Mouse (Mus musculus): ENCODE measurements at regions not wholly inside any gene's neighbourhood (a gene's known extent, or its start where the extent isn't known, plus 50 kb on each side); places are given as distances from the start of the nearest gene placed in this dataset.

- no peaks in the 10 kb centered on the region for H3K9me3 ChIP-seq (ENCODE audit: control insufficient read depth)
- peaks cover 11% of the 10 kb centered on the region; the same call in 1 of the 2 replicates for H3K27me3 ChIP-seq (replicated peaks; ENCODE audit: control insufficient read depth, insufficient read depth, low read length)
- no peak for TF ChIP-seq CTCF (IDR thresholded peaks at IDR 0.05; ENCODE audit: low read depth)
- no peak overlapping the region for H3K9ac ChIP-seq (ENCODE audit: low read depth, low read length)
- ATAC-seq, result no peak
- no peak overlapping the region for H3K4me2 ChIP-seq (replicated peaks; ENCODE audit: low read depth)
- no peaks in the 10 kb centered on the region for H3K4me1 ChIP-seq (replicated peaks; ENCODE audit: control insufficient read depth, insufficient read depth, low read length)
- no peak overlapping the region for H3K4me3 ChIP-seq (ENCODE audit: low read depth, low read length)
- 73% methylated on average over 9 of the region's 9 CpGs for WGBS
- H3K27ac ChIP-seq (ENCODE audit: low read depth, low read length), result no peak overlapping the region
- no peaks in the 10 kb centered on the region for H3K36me3 ChIP-seq (ENCODE audit: control insufficient read depth, insufficient read depth)
Observed at GRCm38 (mm10) chr13:94669106-94669683, 119.5 kb upstream of the Tbca start.

- H3K9ac ChIP-seq (ENCODE audit: low read depth, low read length), result no peak overlapping the region
- ATAC-seq, result no peak
- no peak overlapping the region for H3K4me3 ChIP-seq (ENCODE audit: low read depth, low read length)
- H3K27me3 ChIP-seq (replicated peaks; ENCODE audit: control insufficient read depth, insufficient read depth, low read length), result peaks cover 10% of the 10 kb centered on the region; the same call in 1 of the 2 replicates
- 84% methylated on average over 11 of the region's 11 CpGs for WGBS
- TF ChIP-seq CTCF (IDR thresholded peaks at IDR 0.05; ENCODE audit: low read depth), result no peak
- no peak overlapping the region for H3K4me2 ChIP-seq (replicated peaks; ENCODE audit: low read depth)
- no peaks in the 10 kb centered on the region for H3K4me1 ChIP-seq (replicated peaks; ENCODE audit: control insufficient read depth, insufficient read depth, low read length)
- H3K27ac ChIP-seq (ENCODE audit: low read depth, low read length), result no peak overlapping the region
- no peaks in the 10 kb centered on the region for H3K36me3 ChIP-seq (ENCODE audit: control insufficient read depth, insufficient read depth)
- H3K9me3 ChIP-seq (ENCODE audit: control insufficient read depth), result no peaks in the 10 kb centered on the region
Observed at GRCm38 (mm10) chr13:94670266-94670665, 118.4 kb upstream of the Tbca start.

- no peak for TF ChIP-seq CTCF (IDR thresholded peaks at IDR 0.05; ENCODE audit: low read depth)
- H3K27ac ChIP-seq (ENCODE audit: low read depth, low read length), result no peak overlapping the region
- H3K27me3 ChIP-seq (replicated peaks; ENCODE audit: control insufficient read depth, insufficient read depth, low read length), result peaks cover 9% of the 10 kb centered on the region; the same call in 1 of the 2 replicates
- H3K36me3 ChIP-seq (ENCODE audit: control insufficient read depth, insufficient read depth), result no peaks in the 10 kb centered on the region
- H3K4me2 ChIP-seq (replicated peaks; ENCODE audit: low read depth), result no peak overlapping the region
- ATAC-seq, result no peak
- WGBS, result 77% methylated on average over 8 of the region's 8 CpGs
- H3K9ac ChIP-seq (ENCODE audit: low read depth, low read length), result no peak overlapping the region
- no peaks in the 10 kb centered on the region for H3K9me3 ChIP-seq (ENCODE audit: control insufficient read depth)
- no peak overlapping the region for H3K4me3 ChIP-seq (ENCODE audit: low read depth, low read length)
- no peaks in the 10 kb centered on the region for H3K4me1 ChIP-seq (replicated peaks; ENCODE audit: control insufficient read depth, insufficient read depth, low read length)
Observed at GRCm38 (mm10) chr13:94670961-94671360, 117.7 kb upstream of the Tbca start.

- H3K27ac ChIP-seq (ENCODE audit: low read depth, low read length), result no peak overlapping the region
- no peak overlapping the region for H3K9ac ChIP-seq (ENCODE audit: low read depth, low read length)
- no peak for TF ChIP-seq CTCF (IDR thresholded peaks at IDR 0.05; ENCODE audit: low read depth)
- H3K4me3 ChIP-seq (ENCODE audit: low read depth, low read length), result no peak overlapping the region
- H3K36me3 ChIP-seq (ENCODE audit: control insufficient read depth, insufficient read depth), result no peaks in the 10 kb centered on the region
- H3K4me2 ChIP-seq (replicated peaks; ENCODE audit: low read depth), result no peak overlapping the region
- WGBS, result 55% methylated on average over 17 of the region's 17 CpGs
- H3K27me3 ChIP-seq (replicated peaks; ENCODE audit: control insufficient read depth, insufficient read depth, low read length), result no peaks in the 10 kb centered on the region; the same call in 1 of the 2 replicates
- H3K4me1 ChIP-seq (replicated peaks; ENCODE audit: control insufficient read depth, insufficient read depth, low read length), result no peaks in the 10 kb centered on the region
- ATAC-seq, result no peak
- no peaks in the 10 kb centered on the region for H3K9me3 ChIP-seq (ENCODE audit: control insufficient read depth)
Observed at GRCm38 (mm10) chr13:94680492-94681168, 108.1 kb upstream of the Tbca start.

- Histone ChIP-seq H3K4me1 (replicated peaks; ENCODE audit: control insufficient read depth, insufficient read depth, low read length) (no peaks in the 10 kb centered on the region), H3K4me3 (ENCODE audit: low read depth, low read length) (no peak overlapping the region), H3K27me3 (replicated peaks; ENCODE audit: control insufficient read depth, insufficient read depth, low read length) (no peaks in the 10 kb centered on the region; the same call in 1 of the 2 replicates), H3K9ac (ENCODE audit: low read depth, low read length) (no peak overlapping the region), H3K36me3 (ENCODE audit: control insufficient read depth, insufficient read depth) (no peaks in the 10 kb centered on the region), H3K9me3 (ENCODE audit: control insufficient read depth) (no peaks in the 10 kb centered on the region), H3K27ac (ENCODE audit: low read depth, low read length) (no peak overlapping the region), H3K4me2 (replicated peaks; ENCODE audit: low read depth) (no peak overlapping the region)
- 95% methylated on average over 13 of the region's 13 CpGs for WGBS
- no peak for TF ChIP-seq CTCF (IDR thresholded peaks at IDR 0.05; ENCODE audit: low read depth)
- ATAC-seq, result no peak
Observed at GRCm38 (mm10) chr13:94681606-94682005, 107.1 kb upstream of the Tbca start.

GRCm38 (mm10) chr13:94685191-94685590, 103.5 kb upstream of the Tbca start:
- Histone ChIP-seq H3K4me1 (replicated peaks; ENCODE audit: control insufficient read depth, insufficient read depth, low read length) (no peaks in the 10 kb centered on the region), H3K9ac (ENCODE audit: low read depth, low read length) (no peak overlapping the region), H3K27me3 (replicated peaks; ENCODE audit: control insufficient read depth, insufficient read depth, low read length) (no peaks in the 10 kb centered on the region; the same call in 1 of the 2 replicates), H3K4me2 (replicated peaks; ENCODE audit: low read depth) (no peak overlapping the region), H3K27ac (ENCODE audit: low read depth, low read length) (no peak overlapping the region), H3K9me3 (ENCODE audit: control insufficient read depth) (no peaks in the 10 kb centered on the region), H3K36me3 (ENCODE audit: control insufficient read depth, insufficient read depth) (no peaks in the 10 kb centered on the region), H3K4me3 (ENCODE audit: low read depth, low read length) (no peak overlapping the region)
- 58% methylated on average over 7 of the region's 7 CpGs for WGBS
- no peak for TF ChIP-seq CTCF (IDR thresholded peaks at IDR 0.05; ENCODE audit: low read depth)
- no peak for ATAC-seq

Data from intestine, postnatal 0 days (tissue).